Mouse (Mus musculus) heart, postnatal 25 days (tissue): ENCODE data around the gene Bfsp2. TPM values are rescaled to one million over a fixed set of nuclear protein-coding genes. Genes with fewer than 3 reads are reported as not detected.

Experiments used
- DNase-seq: peaks from one replicate; pipeline ENCODE4 v3.0.0; 2022; ENCODE audit warnings: low spot score
- intact Hi-C: fragments of 180-260 bp; cut with DNase I; formaldehyde crosslinking; loops from one replicate; pipeline ENCODE4 v1.15.1; 2025
- total RNA-seq, 2 experiments: library from RNA; stranded (reverse); gene quantifications; 2 replicates each; pipeline ENCODE4 v1.2.3; 2021

Bfsp2 gene
- under 1 TPM; 0.22 to 0.47 TPM for total RNA-seq

- intact Hi-C loops: no loop called here
- no peak for DNase-seq
These were observed at the start of gene Bfsp2 for GRCm38 (mm10) chr9:103480044-103480576. Gene Bfsp2 (minus strand): TSS chr9:103480420.

DNA sequence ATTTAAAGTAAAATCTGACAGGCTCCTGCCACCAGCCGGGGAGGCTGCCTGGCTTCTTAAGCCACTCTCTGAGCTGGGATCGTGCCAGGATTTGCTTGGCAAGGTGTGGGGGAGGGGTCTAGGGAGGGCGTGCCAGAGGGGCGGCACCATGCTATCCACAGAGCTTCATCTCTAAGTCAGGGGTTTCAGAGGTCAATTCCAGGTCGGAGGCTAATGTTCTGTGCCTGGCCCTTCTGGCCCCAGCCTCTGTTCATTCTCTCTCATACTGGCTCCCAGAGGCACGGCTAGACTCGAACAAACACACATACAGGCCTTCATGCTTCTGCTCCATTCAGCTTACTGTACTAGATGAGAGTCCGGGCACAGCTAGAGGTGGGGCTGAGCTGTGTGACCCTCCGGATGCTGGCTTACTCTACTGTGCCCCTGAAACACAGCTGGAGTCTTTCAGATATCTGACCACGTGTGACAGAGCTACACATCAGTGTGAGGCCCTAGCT, 44.9 kb upstream of the Bfsp2 start:
- intact Hi-C loops: no loop called here
- DNase-seq: no peak

GRCm38 (mm10) chr9:103524600-103524999, 44.4 kb upstream of the Bfsp2 start:
- no peak for DNase-seq
- intact Hi-C loops: no loop called here

DNA sequence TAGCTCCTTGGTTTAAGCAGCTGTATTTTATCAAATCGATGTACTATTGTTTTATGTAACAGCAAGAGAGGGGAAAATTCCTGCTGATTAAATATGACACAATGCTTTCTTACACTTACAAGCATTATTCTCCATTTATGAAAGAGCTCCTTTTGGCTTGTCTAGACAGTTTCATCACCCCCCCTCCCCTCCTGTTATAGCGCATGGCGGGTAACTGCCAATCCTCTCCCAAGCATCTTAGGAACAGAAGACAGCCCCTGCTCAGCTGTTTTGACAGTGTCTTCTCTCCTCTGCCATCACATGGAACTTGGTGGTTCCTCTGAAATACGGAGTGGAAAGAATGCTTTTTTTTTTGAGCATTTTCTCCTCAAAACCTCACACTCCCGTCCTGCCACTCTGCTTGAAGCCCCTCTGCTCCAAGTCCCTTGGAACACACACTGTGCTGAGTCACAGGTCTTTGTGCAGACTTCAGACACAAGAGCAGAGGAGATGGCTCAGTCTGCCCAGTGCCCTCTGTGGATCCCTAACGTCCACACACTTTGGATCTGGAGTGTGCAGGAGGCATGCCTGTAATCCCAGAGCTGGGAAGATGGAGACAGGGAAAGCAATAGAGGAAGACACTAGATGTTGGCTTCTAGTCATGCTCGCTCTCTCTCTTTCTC, 43.7 kb upstream of the Bfsp2 start:
- intact Hi-C loops: no loop called here
- no peak for DNase-seq

- DNase-seq: no peak
- intact Hi-C loops: no loop called here
These were observed 42.8 kb upstream of the Bfsp2 start for GRCm38 (mm10) chr9:103523008-103523407.

- intact Hi-C loops: no loop called here
- DNase-seq: no peak
These were observed 33.7 kb upstream of the Bfsp2 start for GRCm38 (mm10) chr9:103513884-103514283.

DNA sequence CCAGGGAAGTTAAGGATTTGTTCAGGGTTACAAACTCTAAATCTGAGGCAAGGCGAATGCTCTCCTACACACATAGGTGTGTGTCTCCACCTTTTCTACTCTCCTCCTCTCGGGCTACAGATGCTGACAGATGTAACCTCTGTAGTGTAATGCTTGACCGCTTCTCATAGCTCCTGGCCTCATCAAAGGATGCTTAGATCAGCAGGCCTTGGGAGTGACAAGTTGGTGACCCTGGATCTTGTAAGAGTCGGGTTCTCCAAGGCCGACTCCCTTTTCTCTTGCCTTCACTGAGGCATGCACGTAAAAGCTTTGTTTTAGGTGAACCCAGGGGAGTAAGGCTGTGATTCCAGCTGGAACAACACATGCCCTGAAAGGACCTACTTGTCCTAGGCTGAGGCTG, 32.0 kb upstream of the Bfsp2 start:
- DNase-seq: no peak
- intact Hi-C loops: no loop called here

- intact Hi-C loops: no loop called here
- DNase-seq: no peak
These were observed 26.9 kb upstream of the Bfsp2 start for GRCm38 (mm10) chr9:103506968-103507584.

DNA sequence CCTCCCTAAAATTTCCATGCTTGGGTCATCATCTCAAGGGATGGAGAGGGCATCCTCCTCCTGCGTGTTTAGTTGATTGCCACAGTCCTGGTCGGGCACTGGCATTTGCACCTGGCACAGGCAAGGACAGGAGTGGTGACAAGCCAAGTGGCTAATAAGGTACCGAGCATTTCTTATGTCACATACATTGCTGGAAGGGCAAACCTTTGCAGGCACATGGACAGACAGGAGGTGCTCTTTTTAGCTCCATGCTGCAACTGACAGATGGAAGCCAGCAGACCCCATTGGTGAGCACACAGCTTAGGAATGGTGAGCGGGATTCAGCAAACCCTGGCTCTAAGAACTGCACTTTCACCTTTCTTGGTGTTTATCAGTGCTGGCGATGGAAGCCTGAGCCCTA, 24.8 kb upstream of the Bfsp2 start:
- intact Hi-C loops: no loop called here
- DNase-seq: no peak

GRCm38 (mm10) chr9:103504646-103505045, 24.4 kb upstream of the Bfsp2 start:
- intact Hi-C loops: loop anchor here (5.0 kb wide), 1 partner anchor 53 kb away; no protein-coding TSS in a partner anchor

GRCm38 (mm10) chr9:103503586-103504298, 23.5 kb upstream of the Bfsp2 start:
- intact Hi-C loops: loop anchor here (5.0 kb wide), 1 partner anchor 54 kb away; no protein-coding TSS in a partner anchor
- DNase-seq: no peak

More at GRCm38 (mm10) chr9:103504646-103505045, 24.4 kb upstream of the Bfsp2 start:
- DNase-seq: no peak

DNA sequence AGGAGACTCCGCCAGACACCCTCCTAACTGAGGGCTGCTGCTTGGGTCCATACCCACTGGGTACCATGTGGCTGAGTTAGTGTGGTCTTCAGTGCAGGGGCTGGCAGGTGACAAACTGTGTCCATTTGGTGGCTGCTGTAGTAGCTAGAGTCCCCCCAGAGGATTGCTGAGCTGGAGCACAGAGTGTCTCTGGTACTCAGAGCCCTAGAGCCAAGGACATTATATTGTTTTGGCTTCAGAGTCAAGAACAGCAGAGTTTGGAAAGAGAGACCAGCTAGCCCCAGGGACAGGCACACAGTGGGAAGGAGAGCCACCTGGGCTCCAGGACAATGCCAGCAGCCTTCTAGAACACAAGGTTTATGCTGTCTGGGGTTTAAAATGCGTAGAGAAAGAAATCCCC, 22.4 kb upstream of the Bfsp2 start:
- no peak for DNase-seq
- intact Hi-C loops: loop anchor here (5.0 kb wide), 1 partner anchor 55 kb away; no protein-coding TSS in a partner anchor

DNA sequence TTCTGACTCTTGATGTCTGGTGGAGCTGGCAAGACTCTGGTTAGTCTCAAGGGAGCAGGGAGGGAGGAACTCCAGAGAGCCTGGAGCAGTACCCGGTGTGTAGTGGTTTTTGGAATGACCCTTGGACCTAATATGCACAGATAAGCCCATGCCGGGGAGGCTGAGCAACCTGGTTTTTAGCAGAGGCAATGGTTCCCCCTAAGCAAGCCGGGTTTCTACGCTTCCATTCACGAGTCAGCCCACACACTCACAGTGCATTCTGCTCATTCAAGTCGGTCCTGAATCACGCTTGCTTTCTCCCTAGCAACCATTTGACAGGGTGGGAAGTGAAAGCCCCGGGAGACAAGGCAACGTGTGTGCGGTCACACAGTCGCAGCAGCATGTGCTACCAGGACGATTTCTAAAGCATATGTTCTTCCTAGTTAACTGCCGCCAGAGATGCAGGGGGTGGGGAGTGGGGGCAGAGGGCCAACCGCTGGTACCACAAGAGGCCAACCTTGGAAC, 21.7 kb upstream of the Bfsp2 start:
- intact Hi-C loops: loop anchor here (5.0 kb wide), 1 partner anchor 55 kb away; no protein-coding TSS in a partner anchor
- no peak for DNase-seq

GRCm38 (mm10) chr9:103499366-103499765, 19.1 kb upstream of the Bfsp2 start:
- DNase-seq: no peak
- intact Hi-C loops: no loop called here

- no peak for DNase-seq
- intact Hi-C loops: no loop called here
These were observed 18.5 kb upstream of the Bfsp2 start for GRCm38 (mm10) chr9:103498699-103499098.

GRCm38 (mm10) chr9:103495391-103495790, 15.2 kb upstream of the Bfsp2 start:
- intact Hi-C loops: loop anchor here (2.0 kb wide), 2 partner anchors 129 to 263 kb away; no protein-coding TSS in a partner anchor
- no peak for DNase-seq

DNA sequence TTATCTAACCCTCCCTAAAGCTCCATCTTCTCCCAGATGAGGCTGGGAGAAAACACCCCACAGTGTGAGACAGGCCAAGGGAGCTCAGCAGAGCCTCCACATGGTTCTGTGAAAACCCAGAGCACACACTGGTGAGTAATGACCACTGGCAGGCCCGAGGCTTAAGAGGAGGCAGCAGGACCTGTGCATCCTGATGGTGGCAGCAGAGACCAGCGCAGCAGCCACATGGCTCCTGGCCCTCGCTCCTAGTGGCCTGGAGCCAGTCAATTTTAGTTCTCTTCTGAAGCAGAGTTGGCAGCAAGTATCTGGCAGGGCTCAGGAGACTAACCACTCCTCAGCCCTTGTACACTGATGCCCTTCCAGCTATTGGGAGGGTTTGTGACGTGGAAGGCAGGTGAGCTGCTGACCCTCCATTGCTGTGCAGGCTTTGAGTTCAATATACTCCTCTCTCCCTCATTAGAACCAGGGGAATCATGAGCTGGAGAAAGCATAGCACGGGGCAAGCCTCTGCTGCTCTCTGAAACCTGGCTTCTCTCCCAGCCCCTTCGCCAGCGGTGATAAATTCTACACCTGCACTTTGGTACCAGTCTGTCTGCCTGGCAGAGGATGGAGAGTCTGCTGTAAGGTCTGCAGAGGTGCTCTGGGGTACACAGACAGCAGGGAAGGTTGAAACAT, 14.3 kb upstream of the Bfsp2 start:
- peak; percentile 70 for DNase-seq
- intact Hi-C loops: loop anchor here (1.0 to 2.0 kb wide), 3 partner anchors 130 to 503 kb away; no protein-coding TSS in a partner anchor

- intact Hi-C loops: loop anchor here (2.0 kb wide), 1 partner anchor 505 kb away; no protein-coding TSS in a partner anchor
- no peak for DNase-seq
These were observed 11.8 kb upstream of the Bfsp2 start for GRCm38 (mm10) chr9:103491985-103492384.

DNA sequence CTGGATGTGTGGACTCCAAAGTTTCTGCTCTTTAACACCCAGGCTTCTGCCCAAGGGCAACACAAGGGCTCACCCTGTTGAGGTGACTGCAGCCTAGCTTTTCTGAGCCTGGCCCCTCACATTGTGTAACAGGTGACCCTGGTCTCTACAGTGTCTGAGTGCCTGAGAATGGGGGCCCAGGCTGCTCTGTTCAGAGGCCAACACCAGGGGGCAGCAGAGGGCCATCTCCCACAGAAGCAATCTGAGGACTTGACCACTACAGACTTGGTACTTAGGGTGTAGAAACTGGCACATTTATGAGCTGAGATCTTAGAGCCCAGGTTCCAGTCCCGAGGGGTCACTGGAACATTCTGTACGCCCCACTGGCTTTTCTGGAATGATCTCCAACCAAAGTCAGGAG, 10.2 kb upstream of the Bfsp2 start:
- intact Hi-C loops: loop anchor here (1.0 to 2.0 kb wide), 2 partner anchors 269 to 506 kb away; no protein-coding TSS in a partner anchor
- DNase-seq: peak; percentile 44
